Mouse (Mus musculus) myocyte (in vitro differentiated cells): ENCODE results near the gene Sugp2.

ENCODE experiments used
- CEBPB ChIP-seq: IDR thresholded peaks from 2 replicates; pipeline ENCODE4 v1.6.1; 2011; ENCODE audit warnings: mild to moderate bottlenecking, moderate library complexity; ENCODE audit not compliant: poor library complexity, insufficient read depth, severe bottlenecking
- E2F4 ChIP-seq: IDR thresholded peaks from one replicate; pipeline ENCODE4 v1.6.1; 2011; ENCODE audit warnings: mild to moderate bottlenecking, control low read depth, moderate library complexity; ENCODE audit not compliant: insufficient read depth
- MAX ChIP-seq: IDR thresholded peaks from one replicate; pipeline ENCODE4 v1.6.1; 2011; ENCODE audit warnings: low read depth, mild to moderate bottlenecking, control low read depth
- MYOD1 ChIP-seq, 3 experiments: IDR thresholded peaks; one replicate each; pipeline ENCODE4 v1.6.1; 2011; ENCODE audit warnings: control low read depth in 2 of 3, low read depth in 2 of 3, mild to moderate bottlenecking in 2 of 3, moderate library complexity in 1 of 3; ENCODE audit not compliant: insufficient read length in 2 of 3, control insufficient read depth in 1 of 3
- MYOG ChIP-seq, 3 experiments: IDR thresholded peaks; one replicate each; pipeline ENCODE4 v1.6.1; 2011; ENCODE audit warnings: control low read depth in 2 of 3, low read depth in 2 of 3, mild to moderate bottlenecking in 2 of 3; ENCODE audit not compliant: insufficient read length in 2 of 3, control insufficient read depth in 1 of 3, insufficient read depth in 1 of 3
- POLR2A ChIP-seq: IDR thresholded peaks from one replicate; pipeline ENCODE4 v1.6.1; 2011; ENCODE audit warnings: low read depth, mild to moderate bottlenecking, control low read depth, moderate library complexity; ENCODE audit not compliant: insufficient read length
- POLR2AphosphoS2 ChIP-seq: IDR thresholded peaks from one replicate; pipeline ENCODE4 v1.6.1; 2011; ENCODE audit warnings: low read depth, control low read depth; ENCODE audit not compliant: insufficient read length
- REST ChIP-seq: IDR thresholded peaks from one replicate; pipeline ENCODE4 v1.6.1; 2011; ENCODE audit warnings: mild to moderate bottlenecking, control low read depth, moderate library complexity; ENCODE audit not compliant: insufficient read depth, insufficient read length
- SRF ChIP-seq: IDR thresholded peaks from one replicate; pipeline ENCODE4 v1.6.1; 2011; ENCODE audit warnings: low read depth; ENCODE audit not compliant: control insufficient read depth, insufficient read length
- TCF12 ChIP-seq: IDR thresholded peaks from one replicate; pipeline ENCODE4 v1.6.1; 2011; ENCODE audit warnings: mild to moderate bottlenecking, control low read depth; ENCODE audit not compliant: poor library complexity, insufficient read depth, severe bottlenecking
- TCF3 ChIP-seq: IDR thresholded peaks from one replicate; pipeline ENCODE4 v1.6.1; 2011; ENCODE audit warnings: low read depth, control low read depth; ENCODE audit not compliant: insufficient read length
- USF1 ChIP-seq: IDR thresholded peaks from one replicate; pipeline ENCODE4 v1.6.1; 2011; ENCODE audit warnings: low read depth, mild to moderate bottlenecking, control low read depth, moderate library complexity

GRCm38 (mm10) chr8:70222041-70222440 lies 12.0 kb upstream of the Sugp2 start:
- no peak for TF ChIP-seq POLR2A
- TF ChIP-seq MYOD1 (IDR thresholded peaks at IDR 0.05; ENCODE audit: control insufficient read depth in 1 of 3, insufficient read length in 2 of 3, low read depth in 2 of 3), result no peak
- no peak for TF ChIP-seq TCF12
- TF ChIP-seq E2F4, result no peak
- no peak for TF ChIP-seq SRF
- TF ChIP-seq USF1, result no peak
- TF ChIP-seq MAX, result no peak
- TF ChIP-seq MYOG (IDR thresholded peaks at IDR 0.05; ENCODE audit: control insufficient read depth in 1 of 3, insufficient read depth in 1 of 3, insufficient read length in 2 of 3, low read depth in 2 of 3), result no peak
- TF ChIP-seq POLR2AphosphoS2, result no peak
- TF ChIP-seq TCF3, result no peak
- TF ChIP-seq CEBPB, result no peak
- TF ChIP-seq REST, result no peak
